Mouse (Mus musculus): ENCODE data around the gene Dgkh. TPM values are rescaled to one million over a fixed set of nuclear protein-coding genes. Genes with fewer than 3 reads are reported as not detected.

Gene Dgkh
- polyA plus RNA-seq, 1 experiment from 2014 or later: 2.9 TPM

- no peaks in the 10 kb centered on the region for H3K36me3 ChIP-seq (ENCODE audit: control insufficient read depth, insufficient read depth, low read length)
- H3K4me2 ChIP-seq: no peak overlapping the region
- WGBS (ENCODE audit: insufficient replicate concordance): 84% methylated on average over 18 of the region's 18 CpGs
Observed at GRCm38 (mm10) chr14:78656832-78657626, 75.5 kb downstream of the Dgkh start.

GRCm38 (mm10) chr14:78654939-78655556 lies 77.5 kb downstream of the Dgkh start:
- 75% methylated on average over 7 of the region's 7 CpGs for WGBS (ENCODE audit: insufficient replicate concordance)
- H3K9ac ChIP-seq (ENCODE audit: low read depth, low read length): no peak overlapping the region
- ATAC-seq (replicated peaks; ENCODE audit: insufficient number of reproducible peaks, low FRiP score, low TSS enrichment): no peak
- H3K9me3 ChIP-seq (replicated peaks; ENCODE audit: control insufficient read depth, low read length): peaks cover 3% of the 10 kb centered on the region; the same call in 1 of the 2 replicates
- no peaks in the 10 kb centered on the region for H3K27me3 ChIP-seq (ENCODE audit: control insufficient read depth, insufficient read depth, low read length)
- no peak overlapping the region for H3K27ac ChIP-seq (ENCODE audit: low read depth, low read length)
- H3K4me2 ChIP-seq: no peak overlapping the region
- no peak overlapping the region for H3K4me3 ChIP-seq (ENCODE audit: low read depth, low read length)
- no peaks in the 10 kb centered on the region for H3K4me1 ChIP-seq (ENCODE audit: control insufficient read depth, insufficient read depth, low read length)
- no peaks in the 10 kb centered on the region for H3K36me3 ChIP-seq (ENCODE audit: control insufficient read depth, insufficient read depth, low read length)

More at GRCm38 (mm10) chr14:78656832-78657626, 75.5 kb downstream of the Dgkh start:
- Histone ChIP-seq H3K9ac (ENCODE audit: low read depth, low read length) (no peak overlapping the region), H3K4me1 (ENCODE audit: control insufficient read depth, insufficient read depth, low read length) (no peaks in the 10 kb centered on the region), H3K27me3 (ENCODE audit: control insufficient read depth, insufficient read depth, low read length) (no peaks in the 10 kb centered on the region), H3K27ac (ENCODE audit: low read depth, low read length) (no peak overlapping the region), H3K9me3 (replicated peaks; ENCODE audit: control insufficient read depth, low read length) (peaks cover 3% of the 10 kb centered on the region; the same call in 1 of the 2 replicates), H3K4me3 (ENCODE audit: low read depth, low read length) (no peak overlapping the region)
- ATAC-seq (replicated peaks; ENCODE audit: insufficient number of reproducible peaks, low FRiP score, low TSS enrichment): no peak

GRCm38 (mm10) chr14:78654196-78654595 lies 78.4 kb downstream of the Dgkh start:
- Histone ChIP-seq H3K27me3 (ENCODE audit: control insufficient read depth, insufficient read depth, low read length) (no peaks in the 10 kb centered on the region), H3K9me3 (replicated peaks; ENCODE audit: control insufficient read depth, low read length) (peaks cover 3% of the 10 kb centered on the region; the same call in 1 of the 2 replicates), H3K4me3 (ENCODE audit: low read depth, low read length) (no peak overlapping the region), H3K36me3 (ENCODE audit: control insufficient read depth, insufficient read depth, low read length) (no peaks in the 10 kb centered on the region), H3K27ac (ENCODE audit: low read depth, low read length) (no peak overlapping the region), H3K4me1 (ENCODE audit: control insufficient read depth, insufficient read depth, low read length) (no peaks in the 10 kb centered on the region), H3K9ac (ENCODE audit: low read depth, low read length) (no peak overlapping the region), H3K4me2 (no peak overlapping the region)
- 86% methylated on average over 10 of the region's 10 CpGs for whole genome bisulfite sequencing (ENCODE audit: insufficient replicate concordance)
- no peak for ATAC-seq (replicated peaks; ENCODE audit: insufficient number of reproducible peaks, low FRiP score, low TSS enrichment)

GRCm38 (mm10) chr14:78653333-78653732 lies 79.2 kb downstream of the Dgkh start:
- Histone ChIP-seq H3K9me3 (replicated peaks; ENCODE audit: control insufficient read depth, low read length) (no peaks in the 10 kb centered on the region; the same call in 1 of the 2 replicates), H3K27ac (ENCODE audit: low read depth, low read length) (no peak overlapping the region), H3K4me1 (ENCODE audit: control insufficient read depth, insufficient read depth, low read length) (no peaks in the 10 kb centered on the region), H3K36me3 (ENCODE audit: control insufficient read depth, insufficient read depth, low read length) (no peaks in the 10 kb centered on the region), H3K4me3 (ENCODE audit: low read depth, low read length) (no peak overlapping the region), H3K9ac (ENCODE audit: low read depth, low read length) (no peak overlapping the region), H3K27me3 (ENCODE audit: control insufficient read depth, insufficient read depth, low read length) (no peaks in the 10 kb centered on the region), H3K4me2 (no peak overlapping the region)
- 89% methylated on average over 5 of the region's 5 CpGs for WGBS (ENCODE audit: insufficient replicate concordance)
- ATAC-seq (replicated peaks; ENCODE audit: insufficient number of reproducible peaks, low FRiP score, low TSS enrichment): no peak

GRCm38 (mm10) chr14:78651696-78652095 lies 80.9 kb downstream of the Dgkh start:
- Histone ChIP-seq H3K4me1 (ENCODE audit: control insufficient read depth, insufficient read depth, low read length) (no peaks in the 10 kb centered on the region), H3K9ac (ENCODE audit: low read depth, low read length) (no peak overlapping the region), H3K4me3 (ENCODE audit: low read depth, low read length) (no peak overlapping the region), H3K27ac (ENCODE audit: low read depth, low read length) (no peak overlapping the region), H3K9me3 (replicated peaks; ENCODE audit: control insufficient read depth, low read length) (no peaks in the 10 kb centered on the region), H3K36me3 (ENCODE audit: control insufficient read depth, insufficient read depth, low read length) (no peaks in the 10 kb centered on the region), H3K4me2 (no peak overlapping the region), H3K27me3 (ENCODE audit: control insufficient read depth, insufficient read depth, low read length) (no peaks in the 10 kb centered on the region)
- WGBS (ENCODE audit: insufficient replicate concordance): 76% methylated on average over 7 of the region's 7 CpGs
- no peak for ATAC-seq (replicated peaks; ENCODE audit: insufficient number of reproducible peaks, low FRiP score, low TSS enrichment)

GRCm38 (mm10) chr14:78650379-78651095 lies 82.0 kb downstream of the Dgkh start:
- no peaks in the 10 kb centered on the region for H3K4me1 ChIP-seq (ENCODE audit: control insufficient read depth, insufficient read depth, low read length)
- no peaks in the 10 kb centered on the region for H3K27me3 ChIP-seq (ENCODE audit: control insufficient read depth, insufficient read depth, low read length)
- H3K4me2 ChIP-seq: no peak overlapping the region
- no peaks in the 10 kb centered on the region for H3K36me3 ChIP-seq (ENCODE audit: control insufficient read depth, insufficient read depth, low read length)
- H3K27ac ChIP-seq (ENCODE audit: low read depth, low read length): no peak overlapping the region
- 72% methylated on average over 9 of the region's 9 CpGs for WGBS (ENCODE audit: insufficient replicate concordance)
- no peak overlapping the region for H3K4me3 ChIP-seq (ENCODE audit: low read depth, low read length)
- H3K9me3 ChIP-seq (replicated peaks; ENCODE audit: control insufficient read depth, low read length): no peaks in the 10 kb centered on the region
- H3K9ac ChIP-seq (ENCODE audit: low read depth, low read length): no peak overlapping the region
- no peak for ATAC-seq (replicated peaks; ENCODE audit: insufficient number of reproducible peaks, low FRiP score, low TSS enrichment)

GRCm38 (mm10) chr14:78649525-78650274 lies 82.9 kb downstream of the Dgkh start:
- no peak for ATAC-seq (replicated peaks; ENCODE audit: insufficient number of reproducible peaks, low FRiP score, low TSS enrichment)
- 75% methylated on average over 21 of the region's 21 CpGs for WGBS (ENCODE audit: insufficient replicate concordance)

GRCm38 (mm10) chr14:78645622-78646021 lies 87.0 kb downstream of the Dgkh start:
- Histone ChIP-seq H3K4me3 (ENCODE audit: low read depth, low read length) (no peak overlapping the region), H3K27me3 (ENCODE audit: control insufficient read depth, insufficient read depth, low read length) (no peaks in the 10 kb centered on the region), H3K27ac (ENCODE audit: low read depth, low read length) (no peak overlapping the region), H3K4me1 (ENCODE audit: control insufficient read depth, insufficient read depth, low read length) (0 out of 2 replicates have a peak, but pooled peaks cover 3% of the 10 kb centered on the region), H3K36me3 (ENCODE audit: control insufficient read depth, insufficient read depth, low read length) (no peaks in the 10 kb centered on the region), H3K9me3 (replicated peaks; ENCODE audit: control insufficient read depth, low read length) (no peaks in the 10 kb centered on the region), H3K4me2 (no peak overlapping the region), H3K9ac (ENCODE audit: low read depth, low read length) (no peak overlapping the region)
- WGBS (ENCODE audit: insufficient replicate concordance): 69% methylated on average over 3 of the region's 3 CpGs
- no peak for ATAC-seq (replicated peaks; ENCODE audit: insufficient number of reproducible peaks, low FRiP score, low TSS enrichment)

More at GRCm38 (mm10) chr14:78649525-78650274, 82.9 kb downstream of the Dgkh start:
- Histone ChIP-seq H3K4me1 (ENCODE audit: control insufficient read depth, insufficient read depth, low read length) (no peaks in the 10 kb centered on the region), H3K9ac (ENCODE audit: low read depth, low read length) (no peak overlapping the region), H3K9me3 (replicated peaks; ENCODE audit: control insufficient read depth, low read length) (no peaks in the 10 kb centered on the region), H3K4me3 (ENCODE audit: low read depth, low read length) (no peak overlapping the region), H3K36me3 (ENCODE audit: control insufficient read depth, insufficient read depth, low read length) (no peaks in the 10 kb centered on the region), H3K4me2 (no peak overlapping the region), H3K27me3 (ENCODE audit: control insufficient read depth, insufficient read depth, low read length) (no peaks in the 10 kb centered on the region), H3K27ac (ENCODE audit: low read depth, low read length) (no peak overlapping the region)
